Mouse (Mus musculus) activated CD4-positive, CD25-positive, alpha-beta regulatory T cell, adult 9 weeks (primary cell): Measurements from ENCODE around the gene Ppard. TPM values are rescaled to one million over a fixed set of nuclear protein-coding genes. Genes with fewer than 3 reads are reported as not detected.

Source experiments
- polyA plus RNA-seq: library from polyadenylated mRNA; unstranded; fragments of 100-300 nt; shearing (Covaris generic); gene quantifications from one replicate; pipeline ENCODE4 v1.2.1, GENCODE M21; 2017

Gene Ppard
- 2.2 TPM for polyA plus RNA-seq

GRCm38 (mm10) chr17:28232475-28233060 lies at the start of gene Ppard:
TSS of gene Ppard (plus strand) at chr17:28232700.

GRCm38 (mm10) chr17:28207591-28208313 lies 24.7 kb upstream of the Ppard start, which contains the start of gene Def6:
TSS of gene Def6 (plus strand) at chr17:28207778.

GRCm38 (mm10) chr17:28313212-28313879 lies 80.8 kb downstream of the Ppard start, which contains the start of gene Fance:
TSS of gene Fance (plus strand) at chr17:28313519.

GRCm38 (mm10) chr17:28328366-28328928 lies 95.9 kb downstream of the Ppard start, which contains the start of gene Rpl10a:
TSS of gene Rpl10a (plus strand) at chr17:28328471.

GRCm38 (mm10) chr17:28350466-28351352 lies 118.2 kb downstream of the Ppard start, which contains the start of gene Tead3:
TSS of gene Tead3 (minus strand) at chr17:28350817.

Other genes starting within 250 kb of the Ppard start
- gene Tcp11, start 152.1 kb upstream of the Ppard start, polyA plus RNA-seq, result 1.2 TPM
- gene Scube3, start 90.6 kb upstream of the Ppard start, polyA plus RNA-seq, result not detected
- 2.4 TPM for gene Zfp523, start 55.6 kb upstream of the Ppard start, polyA plus RNA-seq
- gene Def6, start 24.9 kb upstream of the Ppard start, polyA plus RNA-seq, result 193 TPM
- gene Fance, start 80.8 kb downstream of the Ppard start, polyA plus RNA-seq, result 5.5 TPM
- gene Rpl10a, start 95.8 kb downstream of the Ppard start, polyA plus RNA-seq, result 470 TPM
- 0.17 TPM for gene Tead3, start 118.1 kb downstream of the Ppard start, polyA plus RNA-seq
- gene Tulp1, start 132.5 kb downstream of the Ppard start, polyA plus RNA-seq, result not detected